Mouse (Mus musculus): ENCODE data around the gene Gtf2f2.

- no peak for TF ChIP-seq EP300 (IDR thresholded peaks at IDR 0.05)
- no peak for TF ChIP-seq CTCF (IDR thresholded peaks at IDR 0.05)
These were observed 2.5 kb downstream of the Gtf2f2 start for GRCm38 (mm10) chr14:76008174-76008573.

Data from lung, postnatal 0 days (tissue).